26 mouse cellular contexts compared by ENCODE assay signal in the genomic region with DNA sequence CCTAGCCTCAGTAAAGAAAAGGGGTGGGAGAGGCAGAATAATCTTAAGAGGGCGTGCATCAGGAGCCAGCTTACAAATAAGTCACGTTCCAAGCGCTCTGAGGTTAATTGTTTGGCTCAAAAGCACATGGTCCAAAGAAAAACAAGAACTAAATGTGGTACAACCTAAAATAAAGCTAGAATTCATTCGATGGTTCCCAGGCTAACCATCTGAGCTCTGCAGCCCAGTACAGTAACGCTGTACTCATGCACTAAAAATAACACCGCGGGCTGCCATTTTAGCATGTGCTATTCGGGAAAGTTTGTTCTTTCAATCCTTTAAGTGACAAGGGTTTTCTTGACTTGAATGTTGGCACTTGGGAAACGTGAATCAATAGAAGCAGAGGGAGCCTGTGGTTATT. TPM values are rescaled to one million over a fixed set of nuclear protein-coding genes. Genes with fewer than 3 reads are reported as not detected.
"Had no signal": no experiment of that assay in that cellular context is flagged by ENCODE, and none has a peak within 500 bp of the region (broad histone marks: within the 10 kb centered on the region; RNA-seq: fewer than 3 reads in every experiment).

No protein-coding gene starts in this region.

- H3K9ac ChIP-seq: limb, embryonic 12.5 days; limb, embryonic 15.5 days; liver, embryonic 15.5 days; midbrain, embryonic 15.5 days; neural tube, embryonic 12.5 days; neural tube, embryonic 15.5 days had no signal

- ATAC-seq: midbrain, embryonic 15.5 days had no signal

- H3K4me2 ChIP-seq: limb, embryonic 12.5 days; limb, embryonic 15.5 days; liver, embryonic 11.5 days; liver, embryonic 15.5 days; midbrain, embryonic 11.5 days; midbrain, embryonic 15.5 days; neural tube, embryonic 12.5 days; neural tube, embryonic 15.5 days had no signal

- H3K36me3 ChIP-seq: midbrain, embryonic 15.5 days; neural tube, embryonic 12.5 days; neural tube, embryonic 15.5 days had no signal

- H3K4me3 ChIP-seq: limb, embryonic 12.5 days; limb, embryonic 15.5 days; liver, embryonic 15.5 days; midbrain, embryonic 15.5 days; neural tube, embryonic 12.5 days; neural tube, embryonic 15.5 days had no signal

- DNase-seq: kidney, adult 18-20 months; kidney, adult 9 months; kidney, postnatal 14 days; kidney, postnatal 4 days; layer of hippocampus, postnatal 36 days; left cerebral cortex, postnatal 4 days; lung, adult 2 months; lung, postnatal 14 days; lung, postnatal 4 days; right cerebral cortex, adult 18-20 months; right cerebral cortex, postnatal 14 days; right cerebral cortex, postnatal 4 days; thymus, adult 2 months; thymus, postnatal 14 days; thymus, postnatal 4 days had no signal

- H3K9me3 ChIP-seq: limb, embryonic 12.5 days; limb, embryonic 15.5 days; liver, embryonic 15.5 days; midbrain, embryonic 15.5 days; neural tube, embryonic 12.5 days; neural tube, embryonic 15.5 days had no signal

- H3K27me3 ChIP-seq: limb, embryonic 12.5 days; limb, embryonic 15.5 days; midbrain, embryonic 15.5 days; neural tube, embryonic 12.5 days; neural tube, embryonic 15.5 days had no signal

- H3K27ac ChIP-seq: limb, embryonic 12.5 days; limb, embryonic 15.5 days; liver, embryonic 15.5 days; midbrain, embryonic 15.5 days; neural tube, embryonic 12.5 days; neural tube, embryonic 15.5 days; stomach, postnatal 0 days had no signal

RNA-seq across cellular contexts. Expression of a gene that starts 11.8 kb away (rescaled TPM):
- total RNA-seq: megakaryocyte progenitor cell, adult 5-6 weeks; megakaryocyte-erythroid progenitor cell, adult 5-6 weeks had no signal

RNA-seq across cellular contexts. Expression of a gene that starts 22.7 kb away (rescaled TPM):
- total RNA-seq: megakaryocyte-erythroid progenitor cell, adult 5-6 weeks had no signal
